Mouse (Mus musculus) urinary bladder, adult 2 months (tissue): Measurements from ENCODE around the gene Ppp1r9b. TPM values are rescaled to one million over a fixed set of nuclear protein-coding genes. Genes with fewer than 3 reads are reported as not detected.

Experiments used
- DNase-seq: peaks from one replicate; pipeline ENCODE4 v3.0.0; 2022; ENCODE audit warnings: low spot score
- polyA plus RNA-seq: library from polyadenylated mRNA; depleted of rRNA; stranded (reverse); fragments of >200 nt; gene quantifications from 2 replicates; pipeline ENCODE4 v1.2.3, GENCODE M21; 2012

The Ppp1r9b gene
- polyA plus RNA-seq, 1 experiment = 16.0 TPM

DNA sequence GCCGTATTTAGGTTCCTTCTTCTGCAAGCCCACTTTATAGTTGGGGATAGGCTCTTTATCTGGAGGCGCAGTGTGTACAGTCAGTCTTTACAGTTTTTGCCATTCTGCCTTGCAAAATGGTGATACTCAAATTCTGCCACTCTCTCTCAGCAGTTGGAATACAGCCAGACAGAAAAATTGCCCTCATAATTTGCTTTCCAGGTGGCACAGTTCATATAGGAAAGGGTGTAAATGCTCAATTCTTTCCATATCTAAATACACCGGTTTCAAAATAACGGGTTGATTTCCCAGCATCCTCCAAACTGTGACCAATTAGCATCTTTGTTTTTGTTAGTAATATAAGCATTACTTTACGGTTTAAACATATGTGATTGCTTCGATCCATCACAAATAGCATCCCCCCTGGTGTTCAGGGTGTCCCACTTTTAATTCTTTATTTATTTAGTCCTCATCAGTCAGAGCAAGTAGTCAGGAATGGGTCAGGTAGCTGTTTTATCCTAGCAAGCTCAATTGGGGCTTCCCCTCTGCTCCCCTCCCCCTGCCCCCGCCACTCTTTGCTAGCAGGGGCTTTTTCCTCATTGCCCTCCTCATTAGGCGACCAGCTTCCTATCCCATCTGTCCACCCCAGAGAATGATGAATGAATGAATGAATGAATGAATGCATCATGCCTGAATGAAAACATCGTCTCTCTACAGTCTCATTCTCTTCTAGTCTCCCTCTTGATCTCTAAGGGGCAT is 12.5 kb upstream of the Ppp1r9b start:
- DNase-seq = no peak

DNA sequence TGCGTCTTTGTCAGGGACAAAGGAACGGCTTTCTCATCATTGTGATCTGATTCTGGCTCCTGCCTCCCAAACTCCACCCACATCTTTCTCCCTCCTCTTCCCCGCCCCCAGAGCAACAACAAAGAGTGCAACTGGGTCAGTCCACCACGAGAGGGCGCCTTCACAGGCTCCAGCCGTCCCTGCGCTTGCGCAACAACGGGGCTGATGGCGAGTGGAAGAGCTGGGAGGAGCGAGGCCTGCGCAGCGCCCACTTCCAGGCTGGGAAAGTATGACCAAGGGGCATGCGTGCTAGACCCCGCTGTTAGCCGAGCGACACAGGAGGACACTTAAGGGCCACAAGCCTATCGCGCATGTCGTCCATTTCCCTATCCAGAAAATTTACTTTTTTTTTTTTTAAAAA is 11.9 kb upstream of the Ppp1r9b start:
- DNase-seq = peak; percentile 89

- DNase-seq = no peak
Observed at GRCm38 (mm10) chr11:94979462-94980179, 11.2 kb upstream of the Ppp1r9b start.

DNA sequence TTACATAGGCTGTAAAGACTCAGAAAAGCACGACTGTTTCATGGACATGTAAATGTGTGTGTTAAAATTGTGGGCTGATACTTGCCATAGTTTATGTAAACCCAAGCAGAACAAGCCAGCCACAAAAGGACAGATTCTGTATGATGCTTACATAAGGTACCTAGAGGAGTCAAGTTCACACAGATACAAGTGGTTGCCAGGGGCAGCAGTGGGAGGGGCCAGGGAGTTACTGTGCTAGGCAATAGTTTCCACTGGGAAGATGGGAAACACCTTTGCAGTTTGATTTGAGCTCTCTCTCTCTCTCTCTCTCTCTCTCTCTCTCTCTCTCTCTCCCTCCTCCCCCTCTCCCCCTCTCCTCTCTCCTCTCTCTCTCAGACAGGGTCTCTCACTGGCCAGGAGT is 5.7 kb upstream of the Ppp1r9b start:
- no peak for DNase-seq

DNA sequence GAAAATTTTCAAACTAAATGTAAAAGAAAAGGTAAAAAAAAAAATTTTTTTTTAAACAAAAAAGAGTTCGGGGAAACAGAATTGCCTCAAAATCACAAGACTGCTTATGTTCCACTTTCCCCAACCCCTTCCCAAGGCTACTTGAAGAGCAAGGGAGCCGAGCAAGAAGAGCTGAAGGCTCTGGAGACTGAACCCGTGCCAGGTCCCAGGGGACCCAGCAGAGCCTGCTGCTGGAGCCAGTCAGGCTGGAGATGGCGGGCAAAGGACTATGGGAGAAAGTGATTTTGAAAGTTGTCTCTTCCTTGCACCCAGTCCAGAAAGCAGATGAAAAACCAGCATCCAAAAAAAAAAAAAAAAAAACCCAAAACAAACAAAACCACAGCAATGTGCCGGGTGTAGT is 5.0 kb upstream of the Ppp1r9b start:
- no peak for DNase-seq

- no peak for DNase-seq
Observed at GRCm38 (mm10) chr11:94986435-94986834, 4.4 kb upstream of the Ppp1r9b start.

DNA sequence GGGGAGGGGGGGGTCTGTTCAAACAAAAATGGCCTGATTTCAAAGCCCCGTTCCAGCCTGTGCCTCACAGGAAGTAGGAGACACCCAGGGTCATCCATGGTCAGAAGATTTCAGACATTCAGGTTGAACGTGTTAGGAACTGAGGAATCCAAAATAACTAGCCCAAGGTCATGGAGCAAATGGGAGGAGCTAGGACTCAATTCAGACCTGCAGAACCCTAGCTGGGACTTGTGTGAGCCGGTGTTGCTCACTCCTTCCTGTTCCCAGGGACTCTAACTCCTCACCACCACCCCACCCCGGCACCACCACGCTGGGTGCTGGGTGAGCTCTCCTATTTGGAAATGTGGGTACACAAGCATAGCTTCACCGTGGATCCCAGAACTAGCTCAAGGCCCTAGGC is 3.5 kb upstream of the Ppp1r9b start:
- DNase-seq = no peak

- no peak for DNase-seq
Observed at GRCm38 (mm10) chr11:94987851-94988250, 3.0 kb upstream of the Ppp1r9b start.

DNA sequence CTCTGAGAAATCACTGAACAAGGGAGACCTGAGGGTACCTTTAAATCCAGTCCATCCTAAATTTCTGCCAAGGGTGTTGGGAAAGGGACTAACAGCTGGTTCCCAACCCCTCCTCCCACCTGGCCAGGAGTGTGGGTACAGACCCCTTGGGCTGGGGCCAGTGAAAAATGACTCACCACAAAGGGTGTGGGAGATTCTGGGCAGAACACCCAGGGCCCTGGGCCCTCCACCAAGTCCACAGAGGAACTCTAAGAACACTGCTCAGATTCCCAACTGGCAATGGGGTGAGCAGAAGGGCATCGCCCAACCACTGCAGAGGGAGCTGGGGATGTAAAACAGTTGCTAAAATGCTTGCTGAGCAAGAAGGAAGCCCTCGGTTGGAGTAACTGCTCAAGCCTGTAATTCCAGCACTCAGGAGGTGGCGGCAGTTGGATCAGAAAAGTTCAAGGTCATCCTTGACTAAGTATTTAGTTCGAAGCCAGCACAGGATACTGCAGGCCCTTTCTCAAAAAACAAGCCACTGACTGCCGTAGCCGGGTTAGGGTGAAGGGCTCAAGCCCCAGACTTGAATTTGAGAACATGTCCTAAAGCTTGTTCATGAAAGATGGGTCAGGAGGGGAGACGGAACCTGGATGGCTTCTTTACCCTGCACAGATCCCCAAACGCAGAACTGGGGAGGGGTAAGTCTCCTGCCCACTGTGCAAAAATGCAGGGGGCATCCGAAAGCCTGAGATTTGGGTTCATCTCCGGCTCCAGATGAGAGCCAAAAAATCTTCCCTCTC is 1.9 kb upstream of the Ppp1r9b start:
- DNase-seq = no peak

DNA sequence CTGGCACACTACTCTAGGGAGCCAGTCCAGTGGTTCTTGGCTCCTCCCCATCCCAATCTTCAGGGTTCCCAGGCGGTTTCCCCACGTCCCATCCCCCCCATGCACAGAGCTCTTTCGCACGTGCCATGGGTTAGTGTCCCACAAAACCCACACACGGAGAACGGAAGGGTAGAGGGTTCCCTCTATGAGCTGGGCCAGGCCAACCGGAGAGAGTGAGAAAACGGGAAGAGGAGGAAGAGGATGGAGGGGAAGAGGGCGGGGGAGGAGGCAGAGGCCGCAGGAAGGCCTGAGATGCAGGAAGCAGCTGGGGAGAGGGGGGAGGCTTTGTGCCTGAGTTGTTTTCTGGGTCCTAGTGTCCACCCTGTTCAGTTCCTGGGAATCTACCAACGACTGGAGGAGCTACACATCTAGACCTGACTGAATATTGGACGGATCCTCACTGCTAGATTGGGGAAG is 1.2 kb upstream of the Ppp1r9b start:
- peak; percentile 62 for DNase-seq

DNA sequence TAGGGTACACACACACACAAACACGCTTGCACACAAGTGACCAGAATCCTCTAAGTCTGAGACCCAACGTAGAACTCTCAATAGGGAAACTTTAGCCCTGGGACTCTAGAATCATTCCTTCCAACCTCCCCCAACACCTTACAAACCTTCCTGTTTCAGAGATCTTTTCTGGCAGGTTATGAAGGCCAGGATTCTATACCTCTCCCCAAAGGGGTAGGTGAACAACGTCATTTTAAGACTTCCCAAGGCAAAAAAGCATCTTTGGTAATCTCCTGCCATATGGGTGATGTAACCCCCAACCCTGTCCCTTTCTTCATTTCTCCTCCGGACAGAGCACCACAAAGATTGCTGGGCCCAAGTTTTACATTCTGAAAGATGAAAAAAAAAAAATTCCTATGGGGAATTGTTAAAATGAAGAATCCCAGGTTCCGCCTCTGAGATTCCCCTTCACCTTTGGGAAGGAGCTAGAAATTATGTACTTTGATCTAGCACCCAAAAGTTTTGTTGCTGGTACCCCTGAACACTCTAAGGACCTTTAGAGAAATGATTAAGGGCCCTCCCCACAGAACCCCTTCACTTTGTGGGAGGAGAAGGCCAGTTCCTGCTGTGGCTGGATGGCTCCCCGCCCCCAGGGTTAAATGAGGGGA is 610 bp upstream of the Ppp1r9b start:
- no peak for DNase-seq

- peak; percentile 64 for DNase-seq
Observed at GRCm38 (mm10) chr11:94991641-94992479, 1.0 kb downstream of the Ppp1r9b start.

DNA sequence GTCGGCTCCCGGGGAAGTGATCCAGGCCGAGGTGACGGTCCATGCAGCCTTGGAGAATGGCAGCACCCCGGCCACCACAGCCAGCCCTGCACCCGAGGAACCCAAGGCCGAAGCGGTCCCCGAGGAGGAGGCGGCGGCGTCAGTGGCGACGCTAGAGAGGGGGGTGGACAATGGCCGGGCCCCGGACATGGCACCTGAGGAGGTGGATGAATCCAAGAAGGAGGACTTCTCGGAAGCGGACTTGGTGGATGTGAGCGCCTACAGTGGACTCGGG is 1.6 kb downstream of the Ppp1r9b start:
- DNase-seq = peak; percentile 47

DNA sequence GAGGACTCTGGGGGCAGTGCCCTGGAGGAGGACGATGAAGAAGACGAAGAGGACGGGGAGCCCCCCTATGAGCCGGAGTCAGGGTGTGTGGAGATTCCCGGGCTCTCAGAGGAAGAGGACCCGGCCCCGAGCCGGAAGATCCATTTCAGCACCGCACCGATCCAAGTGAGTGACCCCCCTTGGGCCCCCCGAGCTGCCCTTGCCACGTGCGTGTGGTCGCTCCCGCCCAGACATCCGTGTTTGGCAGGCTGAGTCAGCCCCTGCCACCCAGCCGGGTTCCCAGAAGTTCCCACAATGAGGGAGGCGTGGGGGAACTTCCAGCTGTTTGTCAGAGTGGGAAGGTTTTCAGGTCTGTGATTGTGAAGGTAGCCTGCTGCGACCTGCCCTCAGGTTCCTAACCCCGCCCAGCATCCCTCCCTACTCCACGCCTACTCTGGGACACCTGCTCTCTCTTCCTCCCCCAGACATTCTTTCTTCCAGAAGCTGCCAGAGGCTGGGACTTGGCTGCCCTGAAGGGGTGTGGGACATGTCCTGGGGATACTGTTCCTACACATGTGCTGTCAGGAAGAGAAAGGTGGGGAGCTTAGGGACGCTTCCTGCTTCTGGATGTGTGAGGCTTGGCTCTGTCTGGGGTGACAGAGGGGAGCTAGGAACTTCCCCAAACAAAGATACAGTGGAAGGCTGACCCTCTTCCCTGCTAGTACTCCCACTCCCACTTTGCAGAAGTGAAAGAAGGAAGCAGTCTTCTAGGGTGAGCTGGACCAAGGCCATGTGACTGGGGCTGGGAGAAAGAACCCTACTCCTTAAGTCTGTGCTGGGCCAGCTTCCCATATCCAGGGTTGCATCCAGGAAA is 2.1 kb downstream of the Ppp1r9b start:
- peak; percentile 58 for DNase-seq

- DNase-seq = no peak
Observed at GRCm38 (mm10) chr11:94994208-94994814, 3.5 kb downstream of the Ppp1r9b start.

GRCm38 (mm10) chr11:94994947-94995772 is 4.3 kb downstream of the Ppp1r9b start:
- DNase-seq = no peak

DNA sequence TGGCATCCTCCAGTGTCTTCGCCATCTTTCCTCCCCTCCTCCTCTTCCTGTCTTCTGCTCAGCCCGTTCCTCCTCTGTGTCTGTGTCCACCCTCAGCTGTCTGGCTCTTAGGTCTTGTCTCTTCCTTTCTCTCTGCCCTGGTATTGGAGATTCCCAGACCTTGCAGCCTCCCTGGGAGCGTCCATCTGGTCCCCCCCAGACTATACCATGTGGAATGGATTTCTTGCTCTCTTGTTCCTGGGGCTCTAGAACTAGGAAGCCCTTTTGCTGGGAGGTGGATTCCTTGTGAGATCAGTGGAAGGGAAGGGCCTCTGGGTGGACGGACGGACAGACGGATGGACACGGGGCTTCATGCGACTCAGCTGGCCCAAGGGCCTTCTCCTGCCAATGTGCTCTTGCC is 5.3 kb downstream of the Ppp1r9b start:
- no peak for DNase-seq

GRCm38 (mm10) chr11:94996984-94997383 is 6.1 kb downstream of the Ppp1r9b start:
- DNase-seq = no peak

- no peak for DNase-seq
Observed at GRCm38 (mm10) chr11:94997596-94997995, 6.8 kb downstream of the Ppp1r9b start.
